Mouse (Mus musculus) lung, postnatal 10 days (tissue): Measurements from ENCODE around the gene Pld5.

Experiments used
- DNase-seq: peaks from one replicate; pipeline ENCODE4 v3.0.0; 2021

Gene Pld5

DNA sequence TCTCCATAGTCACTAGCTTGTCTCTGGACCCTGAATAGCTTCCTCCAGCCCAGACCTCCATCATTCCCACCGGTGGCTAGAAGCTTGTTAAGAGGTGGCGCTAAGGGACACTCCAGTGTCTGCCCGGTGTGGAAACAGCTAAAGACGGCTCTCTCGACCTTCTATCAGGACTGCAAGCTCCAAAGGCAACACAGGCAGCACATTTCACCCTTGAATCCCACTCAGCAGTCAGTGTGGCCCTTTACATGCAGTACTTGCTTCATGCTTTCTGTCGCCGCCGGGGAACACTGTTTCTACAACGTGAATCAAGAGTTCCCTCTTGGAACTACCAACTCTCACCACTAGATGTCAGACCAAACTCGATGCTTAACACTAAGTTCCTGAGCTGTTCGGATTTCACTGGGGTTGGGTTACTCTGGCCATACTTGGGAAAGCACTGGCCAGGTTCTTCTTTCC lies 338.8 kb downstream of the Pld5 start:
- DNase-seq, result peak; percentile 80

DNA sequence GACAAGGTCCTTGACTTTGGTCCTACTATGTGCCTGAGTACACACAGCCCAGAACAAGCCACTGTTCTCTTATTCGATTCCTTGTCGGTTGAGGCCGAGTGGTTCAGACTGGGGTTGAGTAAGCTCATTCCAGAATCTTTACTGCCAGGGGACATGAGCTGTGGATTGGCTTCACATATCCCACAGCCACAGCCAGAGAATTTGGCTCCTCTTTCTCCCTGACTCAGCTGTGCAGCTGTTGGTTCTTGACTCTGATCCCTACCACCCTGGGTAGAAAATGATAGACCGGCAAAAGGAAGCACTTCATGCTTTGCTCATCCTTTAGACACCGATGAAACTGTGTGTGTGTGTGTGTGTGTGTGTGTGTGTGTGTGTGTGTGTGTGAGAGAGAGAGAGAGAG lies 343.7 kb downstream of the Pld5 start:
- DNase-seq, result no peak

DNA sequence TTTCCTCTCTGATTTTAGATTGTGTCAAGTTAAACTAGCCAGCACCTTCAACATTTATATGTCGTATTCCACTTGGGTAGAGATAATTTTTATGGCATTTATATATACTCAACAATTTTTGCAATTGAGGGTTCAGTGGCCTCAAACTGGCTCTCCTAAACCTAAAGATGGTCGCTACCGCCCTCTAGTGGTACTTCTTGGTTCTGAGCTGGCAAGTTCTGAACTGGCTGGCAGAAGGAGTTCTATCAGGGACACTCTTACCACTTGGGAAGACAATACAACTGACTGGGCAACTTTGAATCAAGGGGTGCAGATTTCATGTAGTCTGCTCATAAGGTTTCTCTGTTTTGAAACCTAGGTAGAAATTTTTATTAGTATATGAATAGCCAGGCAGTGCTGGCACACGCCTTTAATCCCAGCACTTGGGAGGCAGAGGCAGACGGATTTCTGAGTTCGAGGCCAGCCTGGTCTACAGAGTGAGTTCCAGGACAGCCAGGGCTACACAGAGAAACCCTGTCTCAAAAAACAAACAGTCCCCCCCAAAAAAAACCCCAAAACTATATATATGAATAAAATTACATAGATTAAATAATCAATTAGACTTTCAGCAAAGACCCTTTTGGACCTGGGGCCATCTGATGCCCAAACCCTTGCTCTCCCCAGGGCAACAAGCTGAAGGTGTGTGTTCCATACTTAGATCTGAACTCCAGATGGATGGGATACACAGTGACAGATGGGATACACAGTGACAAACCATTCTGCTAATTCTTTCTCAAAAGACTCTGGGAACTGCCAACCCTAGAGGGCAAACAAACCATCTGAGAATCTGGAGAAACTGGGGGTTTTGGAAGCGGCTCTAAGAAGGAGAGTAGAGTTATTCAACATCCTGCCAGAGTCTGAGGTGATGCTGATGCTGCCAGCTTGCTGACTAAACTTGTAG lies 351.0 kb downstream of the Pld5 start:
- peak; percentile 80 for DNase-seq

GRCm38 (mm10) chr1:175921091-175921490 lies 354.0 kb downstream of the Pld5 start:
- DNase-seq, result no peak

DNA sequence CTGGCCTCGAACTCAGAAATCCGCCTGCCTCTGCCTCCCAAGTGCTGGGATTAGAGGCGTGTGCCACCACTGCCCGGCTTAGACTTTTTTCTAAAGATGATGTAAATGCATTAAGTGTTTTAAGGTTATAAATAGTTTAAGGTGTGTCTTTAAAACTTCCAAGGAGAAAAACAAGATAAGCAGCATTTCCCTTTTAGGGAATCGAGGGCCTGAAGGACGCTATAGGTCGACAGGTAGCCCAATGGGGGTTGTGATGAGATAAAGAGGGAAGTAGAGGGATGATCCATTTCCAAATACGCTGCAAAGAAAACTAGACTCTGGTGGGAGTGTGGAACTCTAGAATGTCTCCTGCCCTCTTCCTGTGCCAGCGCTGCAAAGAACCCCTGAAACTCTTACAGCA lies 355.1 kb downstream of the Pld5 start, which contains the start of gene Gm38100:
Gm38100 (plus strand) TSS at position 301 of the 400 bp plus-strand sequence.
- no peak for DNase-seq

- DNase-seq, result no peak
Measured at GRCm38 (mm10) chr1:175913728-175914303, 361.3 kb downstream of the Pld5 start.
